ENCODE assay signal across 8 mouse cellular contexts in the genomic region with DNA sequence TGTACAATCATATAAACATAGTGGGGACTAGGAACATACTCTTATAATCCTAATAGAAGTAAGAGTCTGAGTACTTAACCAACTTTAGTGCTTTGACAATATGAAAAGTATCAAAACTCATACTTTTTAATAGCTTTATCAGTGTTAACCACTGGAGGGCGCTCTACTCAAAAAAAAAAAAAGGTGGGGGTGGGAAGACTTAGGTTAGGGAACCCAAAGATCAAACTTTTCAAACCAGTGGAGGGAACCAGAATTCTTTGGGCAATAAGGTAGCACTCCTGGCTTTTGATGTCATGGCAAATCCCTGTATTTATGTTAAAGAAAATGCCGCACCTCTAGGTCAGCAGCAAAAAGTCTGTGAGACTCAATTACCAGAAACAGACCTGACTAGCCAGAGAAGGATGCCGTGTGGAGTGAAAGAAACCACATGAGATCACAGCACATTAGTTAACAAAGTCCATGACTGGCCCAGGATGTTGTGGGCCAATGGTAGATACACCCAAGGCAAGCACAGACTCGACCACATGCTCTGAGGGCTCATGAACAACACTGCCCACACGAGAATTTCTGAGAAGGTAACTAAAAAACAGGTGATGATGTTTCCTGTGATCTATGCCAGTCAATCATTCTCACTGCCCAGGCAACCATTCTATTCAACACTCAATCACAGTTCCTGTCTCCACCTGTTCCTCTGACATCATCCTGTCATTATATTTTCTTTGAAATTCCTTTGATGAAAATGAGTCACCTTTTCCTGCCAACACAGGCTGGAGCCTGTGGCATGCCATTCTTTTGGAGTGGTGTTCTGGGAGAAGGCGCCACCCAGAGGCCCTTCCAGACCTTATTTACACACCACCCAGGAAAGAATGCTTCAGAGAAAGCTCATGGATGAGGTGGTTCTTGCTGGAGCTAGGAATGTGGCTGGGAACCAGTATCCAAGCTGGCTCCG.
DNase-seq lines count a peak whose midpoint lies in the region; ATAC-seq and TF ChIP-seq lines count a peak whose summit lies in the region.

No protein-coding gene starts in this region.

- no peak for DNase-seq in limb, embryonic 10.5 days (ENCODE audit: low spot score)
- DNase-seq in ZHBTc4 (ENCODE audit: low read depth, low spot score), result peak; percentile 83
- peak; percentile 43 to 50 for DNase-seq in heart, adult 2 months
- DNase-seq in naive thymus-derived CD4-positive, alpha-beta T cell, adult 2 months (ENCODE audit: low read depth), result peak; percentile 61
- DNase-seq in thymus, postnatal 10 days (ENCODE audit: low spot score in 2 of 2), result no peak
- no peak for DNase-seq in gastrocnemius, postnatal 14 days

- no peaks in the 10 kb centered on the region for H3K36me3 ChIP-seq in limb, embryonic 12.5 days
- no peaks in the 10 kb centered on the region for H3K36me3 ChIP-seq in limb, embryonic 10.5 days
- peaks cover under 1% of the 10 kb centered on the region; the same call in 1 of the 2 replicates for H3K36me3 ChIP-seq in heart, adult 2 months (ENCODE audit: control insufficient read depth, insufficient read depth, low read length)
- no peaks in the 10 kb centered on the region for H3K36me3 ChIP-seq in kidney, embryonic 16.5 days (ENCODE audit: insufficient read depth, low read length)

- peak; percentile 51; the same call in 1 of the 2 replicates for TF ChIP-seq EP300 in heart, adult 2 months (IDR thresholded peaks at IDR 0.05; ENCODE audit: insufficient read depth, low read depth, low read length)

- peak; percentile 73 for TF ChIP-seq CTCF in heart, adult 2 months (IDR thresholded peaks at IDR 0.05)

- no peak overlapping the region for H3K4me2 ChIP-seq in limb, embryonic 12.5 days
- H3K4me2 ChIP-seq in kidney, embryonic 16.5 days (replicated peaks; ENCODE audit: low read depth, low read length), result no peak overlapping the region

- WGBS in limb, embryonic 12.5 days, result 27% methylated on average over 7 of the region's 7 CpGs
- 36% methylated on average over 7 of the region's 7 CpGs for WGBS in limb, embryonic 10.5 days
- WGBS in heart, adult 2 months, result 20% methylated on average over 7 of the region's 7 CpGs
- WGBS in kidney, embryonic 16.5 days, result 31% methylated on average over 7 of the region's 7 CpGs

- H3K9me3 ChIP-seq in limb, embryonic 12.5 days, result no peaks in the 10 kb centered on the region
- H3K9me3 ChIP-seq in limb, embryonic 10.5 days (replicated peaks), result no peaks in the 10 kb centered on the region
- H3K9me3 ChIP-seq in kidney, embryonic 16.5 days (ENCODE audit: low read length), result no peaks in the 10 kb centered on the region

- 0 out of 2 replicates have a peak overlapping the region, but pooled peaks have one; percentile 29 for H3K27ac ChIP-seq in limb, embryonic 12.5 days
- H3K27ac ChIP-seq in limb, embryonic 10.5 days, result no peak overlapping the region
- H3K27ac ChIP-seq in heart, adult 2 months, result peak overlapping the region; percentile 61
- peak overlapping the region; percentile 70 for H3K27ac ChIP-seq in kidney, embryonic 16.5 days (ENCODE audit: low read length)

- no peaks in the 10 kb centered on the region; the same call in none of the 2 replicates for H3K79me2 ChIP-seq in heart, adult 2 months (replicated peaks; ENCODE audit: control insufficient read depth, insufficient read depth, low read length)

- intact Hi-C loops in heart, adult 2 months (cut with DNase I), result loop anchor here (1.0 to 10.0 kb wide), 4 partner anchors 44 to 306 kb away; no protein-coding TSS in a partner anchor
- intact Hi-C loops in gastrocnemius, postnatal 14 days (cut with DNase I; ENCODE audit: low total_unique reads), result no loop called here

- ATAC-seq in limb, embryonic 12.5 days (ENCODE audit: insufficient number of reproducible peaks, insufficient read depth, low FRiP score, low TSS enrichment, low read depth), result no peak
- no peak for ATAC-seq in kidney, embryonic 16.5 days (ENCODE audit: low FRiP score, low TSS enrichment)

- peaks cover 34% of the 10 kb centered on the region for H3K4me1 ChIP-seq in limb, embryonic 12.5 days (replicated peaks)
- H3K4me1 ChIP-seq in limb, embryonic 10.5 days, result peaks cover 16% of the 10 kb centered on the region
- H3K4me1 ChIP-seq in heart, adult 2 months (ENCODE audit: control insufficient read depth, insufficient read depth, low read length), result peaks cover 13% of the 10 kb centered on the region
- peaks cover 30% of the 10 kb centered on the region for H3K4me1 ChIP-seq in kidney, embryonic 16.5 days (ENCODE audit: insufficient read depth, low read length)

- no peaks in the 10 kb centered on the region for H3K27me3 ChIP-seq in limb, embryonic 12.5 days
- H3K27me3 ChIP-seq in limb, embryonic 10.5 days (ENCODE audit: low read depth, poor library complexity, severe bottlenecking), result no peaks in the 10 kb centered on the region
- no peaks in the 10 kb centered on the region for H3K27me3 ChIP-seq in heart, adult 2 months (ENCODE audit: control insufficient read depth, insufficient read depth, low read length)
- H3K27me3 ChIP-seq in kidney, embryonic 16.5 days (ENCODE audit: insufficient read depth, low read length), result no peaks in the 10 kb centered on the region

- TF ChIP-seq POLR2A in heart, adult 2 months (IDR thresholded peaks at IDR 0.05; ENCODE audit: insufficient read depth, low read depth, low read length), result no peak

- no peak overlapping the region for H3K9ac ChIP-seq in limb, embryonic 12.5 days (replicated peaks)
- H3K9ac ChIP-seq in heart, adult 2 months (ENCODE audit: low read depth, low read length), result no peak overlapping the region
- no peak overlapping the region for H3K9ac ChIP-seq in kidney, embryonic 16.5 days (replicated peaks; ENCODE audit: low read length)

- no peak overlapping the region for H3K4me3 ChIP-seq in limb, embryonic 12.5 days (replicated peaks)
- H3K4me3 ChIP-seq in limb, embryonic 10.5 days, result no peak overlapping the region
- no peak overlapping the region for H3K4me3 ChIP-seq in heart, adult 2 months
- no peak overlapping the region for H3K4me3 ChIP-seq in kidney, embryonic 16.5 days (ENCODE audit: low read length)

Comparison
In these comparisons a context has a peak if more than half of its experiments do, and no peak if none do; other contexts are left out.
1. DNase-seq: peak in ZHBTc4 (single experiment), heart, adult 2 months (2 of 2) and naive thymus-derived CD4-positive, alpha-beta T cell, adult 2 months (single experiment); none in limb, embryonic 10.5 days (single experiment), thymus, postnatal 10 days (0 of 2) and gastrocnemius, postnatal 14 days (single experiment).